Mouse (Mus musculus) liver, postnatal 0 days (tissue): ENCODE measurements around the gene Nol4l.

Experiments used
- CTCF ChIP-seq: sonication (generic); IDR thresholded peaks from 2 replicates; pipeline ENCODE4 v1.5.1; 2016; ENCODE audit warnings: antibody characterized with exemption, low read depth
- EP300 ChIP-seq: IDR thresholded peaks from 2 replicates; pipeline ENCODE4 v1.6.1; 2016; ENCODE audit warnings: antibody characterized with exemption, low read depth, mild to moderate bottlenecking

DNA sequence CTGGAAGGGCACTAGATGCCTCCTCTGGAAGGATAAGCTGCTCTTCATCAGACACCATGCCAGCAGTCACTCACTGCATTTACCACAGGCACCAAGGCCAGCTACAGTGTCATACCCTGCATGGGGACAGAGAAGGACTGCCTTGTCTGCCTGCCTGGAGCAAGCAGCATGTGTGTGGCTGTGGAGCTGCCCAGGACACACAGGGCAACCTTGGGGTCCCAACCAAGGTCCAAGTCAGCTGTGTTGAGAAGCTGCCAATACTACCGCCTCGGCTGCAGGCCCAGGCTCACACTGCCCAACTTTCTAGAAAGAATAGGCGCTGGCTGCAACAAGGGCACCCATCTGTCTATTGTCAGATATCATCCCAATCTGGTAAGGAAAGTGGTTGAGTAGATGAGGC lies 106.7 kb downstream of the Nol4l start:
- TF ChIP-seq CTCF (no peak), EP300 (no peak)
